Mouse (Mus musculus): ENCODE results near the gene Ddx20.

GRCm38 (mm10) chr3:105633021-105633420, 54.4 kb downstream of the Ddx20 start:
- TF ChIP-seq CTCF (IDR thresholded peaks at IDR 0.05; ENCODE audit: borderline replicate concordance, insufficient read depth, low read length) (no peak), POLR2A (IDR thresholded peaks at IDR 0.05; ENCODE audit: low read depth, low read length) (no peak)
